Mouse (Mus musculus): ENCODE data around the gene Susd5.

DNA sequence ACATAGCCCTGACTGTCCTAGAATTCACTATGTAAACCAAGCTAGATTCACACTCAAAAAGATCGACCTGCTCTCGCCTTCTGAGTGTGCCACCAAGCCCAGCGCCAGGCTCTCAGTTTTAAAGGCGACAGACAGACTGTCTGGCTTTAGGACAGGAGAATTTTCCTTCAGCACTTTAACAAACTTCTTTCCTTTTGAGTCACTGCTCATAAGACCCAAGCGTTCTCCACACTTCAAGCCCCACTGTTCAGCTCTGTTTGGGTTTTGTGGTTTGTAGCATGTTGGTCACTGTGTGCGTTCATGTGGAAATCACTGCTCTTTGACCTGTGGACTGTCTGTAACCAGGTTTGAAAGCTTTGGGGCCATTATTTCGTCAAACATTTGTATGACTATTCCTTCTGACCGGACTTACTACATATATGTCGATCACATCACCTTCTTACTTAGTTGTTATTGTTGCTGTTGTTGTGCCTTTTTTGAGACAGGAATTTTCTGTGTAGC lies 49.0 kb upstream of the Susd5 start:
- TF ChIP-seq CTCF (IDR thresholded peaks at IDR 0.05; ENCODE audit: control insufficient read depth, insufficient read depth, insufficient read length) = no peak
- TF ChIP-seq USF1 (IDR thresholded peaks at IDR 0.05; ENCODE audit: low read depth) = no peak
- no peak for TF ChIP-seq MYOD1 (IDR thresholded peaks at IDR 0.05; ENCODE audit: control insufficient read depth, insufficient read length, low read depth)
- no peak for TF ChIP-seq MYOG (IDR thresholded peaks at IDR 0.05; ENCODE audit: control insufficient read depth, extremely low read depth, insufficient read length)
- TF ChIP-seq MAX (IDR thresholded peaks at IDR 0.05) = no peak
- no peak for TF ChIP-seq FOSL1 (IDR thresholded peaks at IDR 0.05; ENCODE audit: insufficient read depth, low read length, poor library complexity, severe bottlenecking)
